Mouse (Mus musculus) megakaryocyte, embryonic 14.5 days (primary cell): ENCODE measurements at regions not wholly inside any gene's neighbourhood (a gene's known extent, or its start where the extent isn't known, plus 50 kb on each side); places are given as distances from the start of the nearest gene placed in this dataset.

Experiments
- FLI1 ChIP-seq: IDR thresholded peaks from 2 replicates; pipeline ENCODE4 v1.6.1; 2012; ENCODE audit warnings: low read length, inconsistent platforms, mixed read lengths
- GATA1 ChIP-seq: IDR thresholded peaks from 3 replicates; pipeline ENCODE4 v1.6.1; 2012; ENCODE audit warnings: mixed read lengths, low read length, inconsistent platforms, borderline replicate concordance

GRCm38 (mm10) chr2:79038624-79039023 is 170.7 kb downstream of the Ube2e3 start:
- TF ChIP-seq GATA1: no peak
- TF ChIP-seq FLI1: no peak
